Mouse (Mus musculus): Measurements from ENCODE around the gene Nrm. TPM values are rescaled to one million over a fixed set of nuclear protein-coding genes. Genes with fewer than 3 reads are reported as not detected.

The Nrm gene
- polyA plus RNA-seq, 1 experiment from 2014 or later = 65.2 TPM

DNA sequence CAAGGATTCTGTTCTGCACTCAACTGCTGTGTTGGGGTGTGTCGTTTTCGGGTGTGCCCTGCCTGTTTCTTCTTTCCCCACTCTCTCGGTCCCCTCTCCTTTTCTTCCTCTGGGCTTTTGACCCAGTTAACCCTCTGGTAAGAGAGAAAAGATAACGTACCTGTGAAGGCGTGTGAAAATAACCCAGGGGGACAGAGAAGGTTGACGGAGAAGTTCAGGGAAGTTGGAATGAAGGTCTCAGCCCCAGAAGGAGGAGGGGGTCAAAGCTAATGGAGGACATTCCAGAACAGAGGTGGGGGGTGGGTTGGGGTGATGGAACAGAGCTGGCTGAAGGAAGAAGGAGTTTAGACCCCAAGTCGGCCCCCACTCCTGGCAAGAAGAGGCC, 7.8 kb downstream of the Nrm start:
- no peak for ATAC-seq (ENCODE audit: low FRiP score, low TSS enrichment)
- 5% methylated on average over 7 of the region's 7 CpGs for WGBS
- peaks cover 10% of the 10 kb centered on the region; the same call in 1 of the 2 replicates for H3K36me3 ChIP-seq (ENCODE audit: control insufficient read depth, insufficient read depth, low read length)
- H3K9me3 ChIP-seq (ENCODE audit: control insufficient read depth, low read length) = no peaks in the 10 kb centered on the region
- peak overlapping the region; percentile 58 for H3K4me2 ChIP-seq (replicated peaks; ENCODE audit: low read depth, low read length)
- H3K27ac ChIP-seq (ENCODE audit: low read depth, low read length) = peak overlapping the region; percentile 74; the same call in 1 of the 2 replicates
- peaks cover 41% of the 10 kb centered on the region for H3K4me1 ChIP-seq (ENCODE audit: control insufficient read depth, insufficient read depth, low read length)
- peak overlapping the region; percentile 60 for H3K9ac ChIP-seq (ENCODE audit: low read depth, low read length)
- H3K4me3 ChIP-seq (ENCODE audit: low read length) = peak overlapping the region; percentile 54
- H3K27me3 ChIP-seq (ENCODE audit: control insufficient read depth, insufficient read depth, low read length) = no peaks in the 10 kb centered on the region

DNA sequence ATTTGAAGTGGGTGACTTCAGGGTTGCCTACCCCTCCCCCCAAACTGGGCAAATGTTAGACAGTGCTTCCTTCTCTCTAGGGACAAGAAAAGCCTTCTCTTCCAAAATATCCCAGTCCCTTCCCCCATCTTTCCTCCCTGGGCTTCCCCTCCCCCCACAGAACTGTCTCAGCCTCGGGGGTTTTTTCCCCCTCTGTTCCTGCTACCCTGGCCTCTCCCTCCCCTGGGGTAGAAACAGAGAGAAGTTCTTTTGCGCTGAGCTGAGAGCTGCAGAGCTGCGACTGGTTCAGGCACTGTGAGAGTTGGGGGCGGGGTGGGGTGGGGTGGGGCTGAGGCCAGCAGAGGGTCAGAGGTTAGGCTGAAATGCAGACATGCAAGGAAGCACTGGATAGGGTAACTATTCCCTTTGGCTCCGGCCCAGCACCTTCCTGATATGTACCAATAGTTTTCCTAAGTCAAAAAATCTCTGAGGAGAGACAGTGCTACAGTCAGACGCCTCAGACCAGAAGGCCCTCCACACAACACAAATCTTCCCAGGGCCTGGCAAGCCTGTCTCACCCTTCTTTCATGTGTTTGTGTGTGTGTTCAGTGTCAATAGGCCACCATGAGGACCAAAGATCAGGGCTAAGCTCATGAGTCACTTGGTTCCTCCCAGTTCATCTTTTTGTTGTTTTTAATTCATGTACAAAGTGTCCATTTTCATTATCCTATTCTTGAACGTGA, 8.4 kb downstream of the Nrm start:
- Histone ChIP-seq H3K36me3 (ENCODE audit: control insufficient read depth, insufficient read depth, low read length) (peaks cover 14% of the 10 kb centered on the region; the same call in 1 of the 2 replicates), H3K4me2 (replicated peaks; ENCODE audit: low read depth, low read length) (peak overlapping the region; percentile 58), H3K9me3 (ENCODE audit: control insufficient read depth, low read length) (no peaks in the 10 kb centered on the region), H3K27ac (ENCODE audit: low read depth, low read length) (peak overlapping the region; percentile 74), H3K9ac (ENCODE audit: low read depth, low read length) (peak overlapping the region; percentile 60), H3K27me3 (ENCODE audit: control insufficient read depth, insufficient read depth, low read length) (no peaks in the 10 kb centered on the region), H3K4me1 (ENCODE audit: control insufficient read depth, insufficient read depth, low read length) (peaks cover 39% of the 10 kb centered on the region), H3K4me3 (ENCODE audit: low read length) (peak overlapping the region; percentile 54)
- 1% methylated on average over 7 of the region's 7 CpGs for WGBS
- no peak for ATAC-seq (ENCODE audit: low FRiP score, low TSS enrichment)

DNA sequence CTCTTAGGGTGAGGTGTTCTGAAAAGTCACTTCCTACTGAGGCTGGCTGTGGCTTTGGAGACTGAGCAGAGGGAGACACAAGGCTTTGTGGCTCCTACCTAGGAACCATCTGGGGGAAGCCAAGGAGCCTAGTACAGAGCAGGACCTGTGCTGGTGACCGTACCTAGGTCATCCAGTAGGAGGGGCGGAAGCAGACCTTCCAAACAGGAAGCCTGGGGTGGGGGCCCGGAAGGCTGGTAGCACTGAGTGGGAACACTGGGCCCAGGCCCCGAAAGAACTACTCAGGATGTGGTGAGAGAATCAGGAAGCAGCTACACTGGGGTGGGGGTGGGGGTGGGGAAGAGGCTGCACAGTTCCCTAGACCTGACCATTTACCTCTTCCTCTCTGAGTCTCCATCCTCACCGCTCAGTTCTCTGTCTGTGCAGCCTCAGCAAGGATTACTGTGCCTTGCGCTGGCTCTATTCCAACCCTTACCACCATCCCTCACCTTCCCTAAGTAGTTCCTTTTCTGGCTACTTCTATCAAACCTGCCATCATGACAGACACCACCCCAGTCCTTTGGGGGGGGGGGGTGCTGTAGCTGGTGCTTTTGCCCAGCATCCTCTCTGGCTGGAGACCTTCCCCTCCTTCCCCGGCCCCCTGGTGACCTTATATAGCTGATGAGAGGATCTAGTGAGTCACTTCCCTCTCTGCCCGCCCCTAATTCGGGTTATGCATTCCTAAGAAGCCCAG, 9.2 kb downstream of the Nrm start:
- Histone ChIP-seq H3K4me2 (replicated peaks; ENCODE audit: low read depth, low read length) (peak overlapping the region; percentile 58), H3K4me3 (ENCODE audit: low read length) (peak overlapping the region; percentile 54), H3K9me3 (ENCODE audit: control insufficient read depth, low read length) (no peaks in the 10 kb centered on the region), H3K27me3 (ENCODE audit: control insufficient read depth, insufficient read depth, low read length) (no peaks in the 10 kb centered on the region), H3K4me1 (ENCODE audit: control insufficient read depth, insufficient read depth, low read length) (peaks cover 33% of the 10 kb centered on the region), H3K36me3 (ENCODE audit: control insufficient read depth, insufficient read depth, low read length) (peaks cover 23% of the 10 kb centered on the region; the same call in 1 of the 2 replicates), H3K9ac (ENCODE audit: low read depth, low read length) (0 out of 2 replicates have a peak overlapping the region, but pooled peaks have one; percentile 8), H3K27ac (ENCODE audit: low read depth, low read length) (peak overlapping the region; percentile 74; the same call in 1 of the 2 replicates)
- WGBS = 57% methylated on average over 9 of the region's 9 CpGs
- ATAC-seq (ENCODE audit: low FRiP score, low TSS enrichment) = no peak

DNA sequence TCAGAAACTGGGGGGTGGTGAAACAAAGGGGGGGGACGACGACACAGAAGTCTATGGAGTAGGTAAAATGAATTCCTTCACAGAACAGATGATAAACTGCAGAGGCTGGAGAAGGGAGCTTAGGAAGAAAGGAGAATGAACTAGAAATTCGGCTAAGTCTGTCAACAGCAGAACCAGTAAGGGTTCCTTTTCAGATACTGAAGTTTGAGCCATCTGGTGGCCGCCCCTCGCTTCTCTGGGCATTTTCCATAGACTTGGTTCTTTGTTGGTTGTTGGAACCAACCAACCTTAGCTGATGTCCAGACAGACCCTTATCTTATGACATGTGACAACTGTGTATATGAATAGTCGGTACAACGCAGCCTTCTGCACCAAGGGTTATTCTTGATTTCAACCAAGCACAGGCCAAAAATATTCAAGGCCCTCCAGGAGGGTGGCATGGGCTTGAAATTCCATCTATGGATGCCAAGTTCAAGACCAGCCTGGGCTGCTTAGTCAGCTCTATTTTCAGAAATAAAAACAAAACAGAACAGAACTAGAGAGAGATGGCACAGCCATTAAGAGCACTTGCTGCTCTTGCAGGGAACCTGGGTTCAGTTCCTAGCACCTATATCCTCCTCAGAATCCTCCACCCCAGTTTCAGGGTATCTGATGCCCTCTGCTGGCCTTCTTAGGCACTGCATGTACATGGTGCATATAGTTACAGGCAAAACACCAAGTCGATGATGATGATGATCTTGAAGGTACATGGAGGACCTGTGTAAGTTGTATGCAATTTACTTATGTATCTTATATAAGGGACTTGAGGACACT, 10.0 kb downstream of the Nrm start:
- Histone ChIP-seq H3K4me2 (replicated peaks; ENCODE audit: low read depth, low read length) (peak overlapping the region; percentile 58; the same call in 1 of the 2 replicates), H3K9ac (ENCODE audit: low read depth, low read length) (0 out of 2 replicates have a peak overlapping the region, but pooled peaks have one; percentile 8), H3K9me3 (ENCODE audit: control insufficient read depth, low read length) (no peaks in the 10 kb centered on the region), H3K4me1 (ENCODE audit: control insufficient read depth, insufficient read depth, low read length) (peaks cover 33% of the 10 kb centered on the region), H3K4me3 (ENCODE audit: low read length) (peak overlapping the region; percentile 54; the same call in 1 of the 2 replicates), H3K27me3 (ENCODE audit: control insufficient read depth, insufficient read depth, low read length) (no peaks in the 10 kb centered on the region), H3K36me3 (ENCODE audit: control insufficient read depth, insufficient read depth, low read length) (peaks cover 27% of the 10 kb centered on the region), H3K27ac (ENCODE audit: low read depth, low read length) (peak overlapping the region; percentile 74; the same call in 1 of the 2 replicates)
- no peak for ATAC-seq (ENCODE audit: low FRiP score, low TSS enrichment)
- WGBS = 78% methylated on average over 8 of the region's 8 CpGs

DNA sequence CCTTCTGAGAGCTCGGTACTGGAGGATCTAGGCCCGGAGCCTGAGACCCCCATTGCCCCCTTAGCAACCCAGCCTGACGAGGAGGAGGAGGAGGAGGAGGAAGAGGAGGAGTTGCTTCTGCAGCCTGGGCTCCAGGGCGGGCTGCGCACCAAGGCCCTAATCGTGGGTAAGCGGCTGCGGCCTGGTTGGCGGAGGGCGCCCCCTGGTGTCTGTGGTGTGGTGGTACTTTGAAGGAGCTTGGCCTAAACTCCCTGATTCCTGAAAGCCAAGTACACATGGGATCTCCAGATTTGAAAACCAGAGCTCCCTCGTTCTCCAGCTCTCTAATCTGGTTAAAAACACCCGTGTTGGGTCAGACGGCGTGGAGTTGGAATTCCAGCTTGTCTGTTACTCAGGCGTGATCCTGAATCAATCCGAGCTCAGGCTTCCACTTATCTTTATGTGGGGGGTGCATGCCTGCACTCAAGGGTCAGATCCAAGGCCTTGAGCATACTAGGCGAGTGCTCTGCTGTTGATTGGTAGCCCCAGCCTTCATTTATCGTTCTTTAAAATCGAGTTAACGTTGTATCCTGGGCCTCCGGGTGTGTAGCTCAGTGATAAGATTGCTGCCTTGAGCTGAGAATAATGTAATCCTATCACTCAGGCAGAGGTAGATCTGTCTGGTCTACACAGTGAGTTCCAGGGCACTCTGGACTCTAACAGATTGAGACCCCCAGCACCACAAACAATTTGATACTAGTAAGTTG, 12.8 kb downstream of the Nrm start:
- no peaks in the 10 kb centered on the region for H3K9me3 ChIP-seq (ENCODE audit: control insufficient read depth, low read length)
- WGBS = 36% methylated on average over 21 of the region's 21 CpGs
- H3K36me3 ChIP-seq (ENCODE audit: control insufficient read depth, insufficient read depth, low read length) = peaks cover 31% of the 10 kb centered on the region
- no peak overlapping the region for H3K9ac ChIP-seq (ENCODE audit: low read depth, low read length)
- H3K27ac ChIP-seq (ENCODE audit: low read depth, low read length) = no peak overlapping the region
- ATAC-seq (ENCODE audit: low FRiP score, low TSS enrichment) = peak; percentile 61; the same call in 1 of the 2 replicates
- peaks cover 13% of the 10 kb centered on the region for H3K4me1 ChIP-seq (ENCODE audit: control insufficient read depth, insufficient read depth, low read length)
- H3K4me2 ChIP-seq (replicated peaks; ENCODE audit: low read depth, low read length) = no peak overlapping the region
- no peaks in the 10 kb centered on the region for H3K27me3 ChIP-seq (ENCODE audit: control insufficient read depth, insufficient read depth, low read length)
- H3K4me3 ChIP-seq (ENCODE audit: low read length) = no peak overlapping the region

DNA sequence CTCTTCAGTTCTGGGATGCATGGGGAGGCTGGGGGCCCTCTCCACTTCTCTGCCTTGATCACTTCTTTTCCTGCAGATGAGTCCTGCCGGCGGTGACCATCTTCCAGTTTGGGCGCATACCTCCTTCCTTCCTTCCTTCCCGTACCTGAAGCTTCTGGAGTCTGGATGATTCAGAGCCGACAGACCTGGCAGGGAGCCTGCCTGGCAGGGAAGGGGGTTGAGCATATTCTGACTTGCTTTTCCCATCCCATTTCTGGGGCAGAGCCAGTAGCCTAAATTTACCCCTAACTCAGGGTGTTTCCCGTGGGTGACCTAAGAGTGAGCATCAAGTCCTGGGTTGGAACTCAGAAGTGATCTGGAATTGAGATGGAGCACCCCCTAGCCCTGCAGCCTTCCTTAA, 13.6 kb downstream of the Nrm start:
- H3K4me1 ChIP-seq (ENCODE audit: control insufficient read depth, insufficient read depth, low read length) = peaks cover 5% of the 10 kb centered on the region
- ATAC-seq (ENCODE audit: low FRiP score, low TSS enrichment) = no peak
- no peaks in the 10 kb centered on the region for H3K27me3 ChIP-seq (ENCODE audit: control insufficient read depth, insufficient read depth, low read length)
- H3K36me3 ChIP-seq (ENCODE audit: control insufficient read depth, insufficient read depth, low read length) = peaks cover 31% of the 10 kb centered on the region
- no peaks in the 10 kb centered on the region for H3K9me3 ChIP-seq (ENCODE audit: control insufficient read depth, low read length)
- H3K4me2 ChIP-seq (replicated peaks; ENCODE audit: low read depth, low read length) = no peak overlapping the region
- H3K27ac ChIP-seq (ENCODE audit: low read depth, low read length) = no peak overlapping the region
- H3K4me3 ChIP-seq (ENCODE audit: low read length) = no peak overlapping the region
- 81% methylated on average over 6 of the region's 6 CpGs for WGBS
- H3K9ac ChIP-seq (ENCODE audit: low read depth, low read length) = no peak overlapping the region

DNA sequence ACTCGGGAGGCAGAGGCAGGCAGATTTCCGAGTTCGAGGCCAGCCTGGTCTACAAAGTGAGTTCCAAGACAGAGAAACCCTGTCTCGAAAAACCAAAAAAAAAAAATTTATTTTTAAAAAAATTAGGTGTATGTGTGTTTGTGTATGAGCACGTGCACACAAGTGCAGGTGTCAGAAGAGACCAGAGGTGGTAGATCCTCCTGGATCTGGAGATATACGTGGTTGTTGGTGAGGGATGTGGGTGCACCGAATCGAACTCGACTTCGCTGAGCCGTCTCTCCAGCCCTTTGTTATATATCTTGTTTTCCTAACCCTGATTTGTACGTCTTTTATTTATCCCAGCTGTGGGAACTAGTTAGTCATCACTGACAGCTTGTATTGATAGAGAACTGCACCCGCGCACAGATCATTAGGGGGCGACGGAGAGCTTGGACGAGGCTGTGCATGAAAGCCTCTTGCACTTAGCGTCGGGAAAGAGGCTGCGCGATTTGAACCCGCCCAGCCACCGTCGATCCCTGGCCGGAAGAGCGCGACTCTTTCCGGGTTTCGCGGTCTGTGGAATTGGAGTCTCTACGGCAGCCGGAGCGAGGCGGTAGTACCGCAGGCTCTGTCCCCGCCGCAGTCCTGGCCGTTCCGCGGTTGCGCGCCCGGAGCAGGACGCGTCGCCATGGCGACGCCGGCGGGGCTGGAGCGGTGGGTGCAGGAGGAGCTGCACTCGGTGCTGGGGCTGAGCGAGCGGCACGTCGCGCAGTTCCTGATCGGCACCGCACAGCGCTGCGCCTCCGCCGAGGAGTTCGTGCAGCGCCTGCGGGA, 18.3 kb downstream of the Nrm start, which contains the start of gene Dhx16:
Dhx16 (plus strand) TSS at position 575 of the 813 bp plus-strand sequence.
- 6% methylated on average over 66 of the region's 66 CpGs for WGBS
- Histone ChIP-seq H3K4me3 (ENCODE audit: low read length) (peak within 1 kb of the TSS; percentile 98), H3K4me2 (replicated peaks; ENCODE audit: low read depth, low read length) (peak within 1 kb of the TSS; percentile 63), H3K36me3 (ENCODE audit: control insufficient read depth, insufficient read depth, low read length) (peaks cover 47% of the 10 kb centered on the region), H3K4me1 (ENCODE audit: control insufficient read depth, insufficient read depth, low read length) (no peaks in the 10 kb centered on the region; the same call in 1 of the 2 replicates), H3K9me3 (ENCODE audit: control insufficient read depth, low read length) (no peaks in the 10 kb centered on the region), H3K27me3 (ENCODE audit: control insufficient read depth, insufficient read depth, low read length) (no peaks in the 10 kb centered on the region), H3K9ac (ENCODE audit: low read depth, low read length) (peak within 1 kb of the TSS; percentile 91), H3K27ac (ENCODE audit: low read depth, low read length) (no peak within 1 kb of the TSS)
- ATAC-seq (ENCODE audit: low FRiP score, low TSS enrichment) = peak; percentile 90
